Mouse (Mus musculus): ENCODE data around the gene Kcnd3.

GRCm38 (mm10) chr3:105720514-105720913 lies 268.4 kb downstream of the Kcnd3 start:
- TF ChIP-seq CTCF (IDR thresholded peaks at IDR 0.05; ENCODE audit: low read depth, low read length) (no peak), POLR2AphosphoS5 (IDR thresholded peaks at IDR 0.05; ENCODE audit: insufficient replicate concordance, low read depth, low read length) (no peak)
